Mouse (Mus musculus) forebrain, embryonic 12.5 days (tissue): ENCODE measurements at regions not wholly inside any gene's neighbourhood (a gene's known extent, or its start where the extent isn't known, plus 50 kb on each side); places are given as distances from the start of the nearest gene placed in this dataset. TPM values are rescaled to one million over a fixed set of nuclear protein-coding genes. Genes with fewer than 3 reads are reported as not detected.

Source experiments
- ATAC-seq: fragments of 200-750 bp; cut with Nextera tagmentation; 2 replicates; pipeline ENCODE4 v1.8.0; 2017; ENCODE audit warnings: moderate TSS enrichment; ENCODE audit not compliant: low FRiP score
- H3K27ac ChIP-seq: fragments of 300-500 bp; sonication (generic); 2 replicates; pipeline ENCODE4 v1.5.1; 2016; ENCODE audit warnings: mild to moderate bottlenecking
- H3K27me3 ChIP-seq: fragments of 300-500 bp; sonication (generic); 2 replicates; pipeline ENCODE4 v1.6.1; 2016; ENCODE audit warnings: mild to moderate bottlenecking
- H3K36me3 ChIP-seq: fragments of 300-500 bp; sonication (generic); replicated peaks from 2 replicates; pipeline ENCODE4 v1.6.1; 2016; ENCODE audit warnings: mild to moderate bottlenecking
- H3K4me1 ChIP-seq: fragments of 300-500 bp; sonication (generic); 2 replicates; pipeline ENCODE4 v1.6.1; 2016
- H3K4me2 ChIP-seq: fragments of 300-500 bp; sonication (generic); 2 replicates; pipeline ENCODE4 v1.6.1; 2016; ENCODE audit warnings: mild to moderate bottlenecking, moderate library complexity
- H3K4me3 ChIP-seq: fragments of 300-500 bp; sonication (generic); replicated peaks from 2 replicates; pipeline ENCODE4 v1.5.1; 2016; ENCODE audit warnings: mild to moderate bottlenecking
- H3K9ac ChIP-seq: fragments of 300-500 bp; sonication (generic); 2 replicates; pipeline ENCODE4 v1.6.1; 2016; ENCODE audit warnings: mild to moderate bottlenecking
- H3K9me3 ChIP-seq: fragments of 300-500 bp; sonication (generic); 2 replicates; pipeline ENCODE4 v1.6.1; 2016
- WGBS: fragments of 180-500 bp; shearing (Covaris S2); methylation state at CpG from one replicate; pipeline ENCODE4 v1.1.7; 2016; 5-methylcytosine and 5-hydroxymethylcytosine counted together
- microRNA-seq: library from miRNA; unstranded; fragments of <30 nt; microRNA quantifications from one replicate; pipeline ENCODE4, GENCODE M21; 2017

DNA sequence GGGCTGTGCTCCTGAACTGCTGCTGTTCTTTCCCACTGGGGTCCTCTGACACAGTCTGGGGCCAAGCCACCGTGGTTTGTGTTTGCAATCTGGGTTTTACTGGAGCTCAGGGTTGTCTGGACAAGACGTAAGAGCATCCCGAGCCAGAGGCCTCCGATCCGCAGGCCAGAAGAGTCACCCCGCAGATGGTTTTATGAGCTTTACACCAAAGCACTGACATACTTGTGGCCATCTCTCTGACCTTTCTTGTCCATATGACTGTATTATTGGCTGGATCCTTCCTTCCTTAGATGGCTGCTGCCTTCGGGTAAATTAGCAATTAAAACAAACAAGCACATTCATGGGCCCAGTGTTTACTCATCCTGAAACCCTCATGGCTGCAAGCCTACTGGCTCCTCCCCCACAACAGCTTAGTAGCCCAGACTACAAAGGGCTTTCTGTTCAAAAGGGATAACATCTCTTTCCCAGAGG is 578.4 kb downstream of the Gm826 start:
- Histone ChIP-seq H3K27ac (peak overlapping the region; percentile 69), H3K4me3 (no peak overlapping the region), H3K9ac (no peak overlapping the region), H3K4me1 (peaks cover 5% of the 10 kb centered on the region; the same call in 1 of the 2 replicates), H3K9me3 (no peaks in the 10 kb centered on the region), H3K27me3 (no peaks in the 10 kb centered on the region), H3K36me3 (no peaks in the 10 kb centered on the region), H3K4me2 (no peak overlapping the region)
- peak; percentile 88 for ATAC-seq
- 52% methylated on average over 7 of the region's 7 CpGs for WGBS

DNA sequence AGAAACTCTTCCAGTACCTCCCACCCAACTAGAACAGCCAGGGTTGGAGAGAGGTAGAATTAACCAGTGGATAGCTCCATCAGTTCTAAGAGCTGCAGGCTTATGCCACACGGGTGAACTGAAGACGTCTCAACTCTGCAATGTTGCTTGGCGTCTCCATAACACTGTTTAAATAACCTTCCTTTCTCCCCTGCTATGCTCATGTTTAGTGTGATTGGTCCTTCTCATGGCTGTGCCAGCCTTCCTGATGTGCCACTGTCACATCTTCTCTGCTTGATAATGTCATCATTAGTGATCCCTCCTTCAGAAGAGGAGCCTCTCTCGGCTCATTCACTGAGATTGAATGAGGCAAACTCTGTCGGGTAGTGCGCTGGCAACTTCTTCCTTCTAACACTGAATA is 573.2 kb downstream of the Gm826 start:
- H3K9ac ChIP-seq: no peak overlapping the region
- H3K27ac ChIP-seq: no peak overlapping the region
- no peak overlapping the region for H3K4me2 ChIP-seq
- no peaks in the 10 kb centered on the region for H3K36me3 ChIP-seq
- no peaks in the 10 kb centered on the region for H3K27me3 ChIP-seq
- 91% methylated on average over 6 of the region's 6 CpGs for WGBS
- no peak for ATAC-seq
- H3K4me1 ChIP-seq: peaks cover under 1% of the 10 kb centered on the region; the same call in 1 of the 2 replicates
- H3K4me3 ChIP-seq: no peak overlapping the region
- H3K9me3 ChIP-seq: no peaks in the 10 kb centered on the region

DNA sequence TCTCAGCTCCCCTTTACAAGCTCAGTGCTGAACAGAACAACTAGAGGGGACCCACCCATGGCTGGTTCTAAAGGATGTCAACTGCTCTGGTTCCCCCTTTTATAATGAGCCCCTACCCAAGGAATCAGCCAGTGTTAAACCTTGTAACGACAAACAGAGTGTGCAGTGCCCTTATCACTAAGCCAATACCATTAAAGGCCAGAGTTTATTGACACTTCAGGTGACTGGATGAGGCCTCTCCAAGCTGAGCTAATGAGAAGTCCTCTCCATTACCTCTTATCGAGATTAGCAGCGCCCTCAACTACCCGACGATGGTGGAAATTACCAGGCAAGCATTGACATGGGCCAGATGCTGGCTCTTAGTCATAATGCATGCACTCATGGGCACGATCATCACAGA is 570.8 kb downstream of the Gm826 start:
- WGBS: 78% methylated on average over 6 of the region's 6 CpGs
- Histone ChIP-seq H3K9ac (no peak overlapping the region), H3K36me3 (no peaks in the 10 kb centered on the region), H3K4me3 (no peak overlapping the region), H3K4me2 (no peak overlapping the region), H3K27me3 (no peaks in the 10 kb centered on the region), H3K9me3 (no peaks in the 10 kb centered on the region), H3K4me1 (no peaks in the 10 kb centered on the region), H3K27ac (no peak overlapping the region)
- ATAC-seq: no peak

Small RNA genes in the stretch of these regions (microRNA-seq; reads per million reads assigned to microRNA genes)
- gene Gm44319: not detected
